12 mouse cellular contexts compared by ENCODE assay signal in the genomic region with DNA sequence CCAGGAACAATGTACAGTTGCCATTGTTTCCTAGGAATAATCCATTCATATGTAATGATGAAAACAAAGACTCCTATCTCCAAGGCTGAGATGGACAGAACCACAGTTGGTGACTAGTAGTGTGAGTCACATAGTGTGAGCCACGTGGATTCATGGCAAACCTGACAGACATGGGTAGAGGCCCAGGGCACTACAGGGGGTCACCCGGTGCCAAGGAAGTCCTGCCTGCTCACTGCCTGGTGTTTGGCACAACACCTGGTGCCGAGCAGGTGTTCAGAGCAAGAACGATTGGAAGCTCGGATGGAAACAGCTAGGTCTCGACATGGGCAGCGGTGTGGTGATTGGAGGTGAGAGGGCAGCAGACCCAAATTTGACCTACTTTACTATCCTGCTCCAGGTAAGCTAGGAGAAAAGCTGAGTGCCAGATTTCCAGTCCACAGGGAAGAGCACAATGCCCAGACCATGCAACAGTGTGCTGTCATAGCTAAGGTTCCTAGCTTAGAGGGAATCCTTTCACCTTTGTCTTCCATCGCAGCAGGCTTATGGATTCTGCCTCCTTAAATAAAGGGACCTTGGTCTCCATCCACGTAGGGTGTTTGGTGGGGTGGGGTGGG.
DNase-seq lines count a peak whose midpoint lies in the region; ATAC-seq and TF ChIP-seq lines count a peak whose summit lies in the region.
"Had no signal": no experiment of that assay in that cellular context is flagged by ENCODE, and none has a peak within 500 bp of the region (broad histone marks: within the 10 kb centered on the region; RNA-seq: fewer than 3 reads in every experiment).

No protein-coding gene starts in this region.

- H3K27ac ChIP-seq in kidney, embryonic 16.5 days (ENCODE audit: low read length), result no peak overlapping the region
- peak overlapping the region; percentile 42 for H3K27ac ChIP-seq in heart, embryonic 16.5 days (ENCODE audit: low read length)
- no peak overlapping the region for H3K27ac ChIP-seq in midbrain, postnatal 0 days (ENCODE audit: low read depth, low read length)
- H3K27ac ChIP-seq in neural tube, embryonic 15.5 days (replicated peaks), result no peak overlapping the region
- H3K27ac ChIP-seq: hindbrain, embryonic 12.5 days; liver, embryonic 13.5 days had no signal

- DNase-seq in adrenal gland, postnatal 36 days, result peak; percentile 35 to 49
- no peak for DNase-seq in adrenal gland, postnatal 14 days
- no peak for DNase-seq in kidney, postnatal 4 days
- DNase-seq in cerebellum, adult 9-10 months, result peak; percentile 82
- DNase-seq in midbrain, postnatal 0 days (ENCODE audit: low spot score), result no peak
- DNase-seq: forebrain, postnatal 0 days; layer of hippocampus, adult 9-11 months; liver, embryonic 13.5 days had no signal

- no peaks in the 10 kb centered on the region for H3K27me3 ChIP-seq in kidney, embryonic 16.5 days (ENCODE audit: insufficient read depth, low read length)
- H3K27me3 ChIP-seq in heart, embryonic 16.5 days (ENCODE audit: control insufficient read depth, insufficient read depth, low read length), result no peaks in the 10 kb centered on the region
- no peaks in the 10 kb centered on the region for H3K27me3 ChIP-seq in midbrain, postnatal 0 days (ENCODE audit: insufficient read depth, low read length)
- H3K27me3 ChIP-seq in neural tube, embryonic 15.5 days (replicated peaks), result no peaks in the 10 kb centered on the region
- H3K27me3 ChIP-seq: hindbrain, embryonic 12.5 days; liver, embryonic 13.5 days had no signal

- no peak overlapping the region for H3K9ac ChIP-seq in kidney, embryonic 16.5 days (replicated peaks; ENCODE audit: low read length)
- H3K9ac ChIP-seq in heart, embryonic 16.5 days (ENCODE audit: low read length), result no peak overlapping the region
- no peak overlapping the region for H3K9ac ChIP-seq in midbrain, postnatal 0 days (replicated peaks; ENCODE audit: low read length, poor library complexity, severe bottlenecking)
- H3K9ac ChIP-seq in neural tube, embryonic 15.5 days (replicated peaks), result no peak overlapping the region
- H3K9ac ChIP-seq: forebrain, postnatal 0 days; hindbrain, embryonic 12.5 days; liver, embryonic 13.5 days had no signal

- no peaks in the 10 kb centered on the region for H3K9me3 ChIP-seq in kidney, embryonic 16.5 days (ENCODE audit: low read length)
- H3K9me3 ChIP-seq in heart, embryonic 16.5 days (replicated peaks; ENCODE audit: control insufficient read depth, low read length), result no peaks in the 10 kb centered on the region
- no peaks in the 10 kb centered on the region for H3K9me3 ChIP-seq in midbrain, postnatal 0 days (ENCODE audit: low read length)
- H3K9me3 ChIP-seq in neural tube, embryonic 15.5 days (replicated peaks), result no peaks in the 10 kb centered on the region
- H3K9me3 ChIP-seq: hindbrain, embryonic 12.5 days; liver, embryonic 13.5 days had no signal

- TF ChIP-seq CTCF in midbrain, postnatal 0 days (IDR thresholded peaks at IDR 0.05), result no peak

- ATAC-seq in kidney, embryonic 16.5 days (ENCODE audit: low FRiP score, low TSS enrichment), result peak; percentile 10; the same call in 1 of the 2 replicates
- ATAC-seq in heart, embryonic 16.5 days (replicated peaks; ENCODE audit: extremely low read depth, insufficient read depth, low FRiP score), result 0 out of 2 replicates have a peak, but pooled peaks have one; percentile 5
- ATAC-seq in midbrain, postnatal 0 days (ENCODE audit: low FRiP score), result no peak
- no peak for ATAC-seq in neural tube, embryonic 15.5 days (ENCODE audit: low FRiP score)
- ATAC-seq: forebrain, postnatal 0 days had no signal

- H3K4me3 ChIP-seq in kidney, embryonic 16.5 days (ENCODE audit: low read length), result no peak overlapping the region
- no peak overlapping the region for H3K4me3 ChIP-seq in heart, embryonic 16.5 days (ENCODE audit: low read length)
- no peak overlapping the region for H3K4me3 ChIP-seq in midbrain, postnatal 0 days (ENCODE audit: low read depth, low read length)
- no peak overlapping the region for H3K4me3 ChIP-seq in neural tube, embryonic 15.5 days (replicated peaks)
- H3K4me3 ChIP-seq: hindbrain, embryonic 12.5 days; liver, embryonic 13.5 days had no signal

- peaks cover 12% of the 10 kb centered on the region for H3K4me1 ChIP-seq in kidney, embryonic 16.5 days (ENCODE audit: insufficient read depth, low read length)
- peaks cover 21% of the 10 kb centered on the region for H3K4me1 ChIP-seq in heart, embryonic 16.5 days (ENCODE audit: control insufficient read depth, insufficient read depth, low read length)
- no peaks in the 10 kb centered on the region for H3K4me1 ChIP-seq in midbrain, postnatal 0 days (ENCODE audit: insufficient read depth, low read length)
- H3K4me1 ChIP-seq in neural tube, embryonic 15.5 days, result no peaks in the 10 kb centered on the region
- H3K4me1 ChIP-seq: hindbrain, embryonic 12.5 days; liver, embryonic 13.5 days had no signal

- H3K36me3 ChIP-seq in kidney, embryonic 16.5 days (ENCODE audit: insufficient read depth, low read length), result no peaks in the 10 kb centered on the region
- no peaks in the 10 kb centered on the region for H3K36me3 ChIP-seq in heart, embryonic 16.5 days (ENCODE audit: control insufficient read depth, insufficient read depth)
- no peaks in the 10 kb centered on the region for H3K36me3 ChIP-seq in midbrain, postnatal 0 days (ENCODE audit: insufficient read depth, low read length)
- no peaks in the 10 kb centered on the region for H3K36me3 ChIP-seq in neural tube, embryonic 15.5 days
- H3K36me3 ChIP-seq: hindbrain, embryonic 12.5 days; liver, embryonic 13.5 days had no signal

- WGBS in kidney, embryonic 16.5 days, result 86% methylated on average over 9 of the region's 9 CpGs
- WGBS in heart, embryonic 16.5 days, result 79% methylated on average over 9 of the region's 9 CpGs
- WGBS in midbrain, postnatal 0 days, result 88% methylated on average over 9 of the region's 9 CpGs
- WGBS in neural tube, embryonic 15.5 days, result 93% methylated on average over 9 of the region's 9 CpGs

- no peak overlapping the region for H3K4me2 ChIP-seq in kidney, embryonic 16.5 days (replicated peaks; ENCODE audit: low read depth, low read length)
- H3K4me2 ChIP-seq in heart, embryonic 16.5 days (ENCODE audit: low read depth, low read length), result no peak overlapping the region
- H3K4me2 ChIP-seq in midbrain, postnatal 0 days (ENCODE audit: low read depth, low read length, poor library complexity, severe bottlenecking), result no peak overlapping the region
- H3K4me2 ChIP-seq in neural tube, embryonic 15.5 days, result no peak overlapping the region
- H3K4me2 ChIP-seq: hindbrain, embryonic 12.5 days; liver, embryonic 13.5 days had no signal

Comparison
In these comparisons a context has a peak if more than half of its experiments do, and no peak if none do; other contexts are left out.
1. DNase-seq: peak in adrenal gland, postnatal 36 days (2 of 2) and cerebellum, adult 9-10 months (single experiment); none in adrenal gland, postnatal 14 days (single experiment), kidney, postnatal 4 days (0 of 2) and midbrain, postnatal 0 days (single experiment).
2. ATAC-seq: peak in kidney, embryonic 16.5 days (single experiment) and heart, embryonic 16.5 days (single experiment); none in midbrain, postnatal 0 days (single experiment) and neural tube, embryonic 15.5 days (single experiment).